1 mouse cellular context compared by ENCODE assay signal in the genomic region with DNA sequence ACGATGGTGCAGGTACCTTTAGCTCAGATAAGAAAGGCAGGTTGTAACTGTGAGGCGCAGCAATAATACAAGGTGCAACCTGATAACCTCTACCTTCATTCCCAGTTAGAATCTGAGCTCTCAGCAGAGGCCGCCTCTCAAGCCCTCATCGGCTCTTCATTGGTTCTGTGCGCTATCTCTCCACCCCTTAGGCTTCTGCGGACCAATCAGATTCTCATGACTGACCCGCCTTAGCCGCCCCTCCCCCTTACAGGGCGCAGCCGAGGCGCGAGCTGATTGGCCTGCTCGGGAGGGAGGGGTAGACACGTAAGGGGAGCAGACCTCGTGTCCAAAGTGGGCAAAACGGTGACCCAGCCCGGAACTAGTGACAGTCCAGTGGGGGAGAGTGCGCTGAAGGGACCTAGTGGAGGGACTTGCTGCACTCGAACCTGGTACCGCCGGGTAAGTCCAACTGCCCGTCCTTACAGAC.
A peak's percentile ranks its signal among the peaks of the same experiment; 100 is the strongest.
TF ChIP-seq lines count a peak whose summit lies in the region.

Isoc2a (plus strand) TSS at position 401 of the 469 bp plus-strand sequence.

TF ChIP-seq in CH12.LX, 34 proteins besides CTCF, POLR2A, EP300 and RAD21 (continued from another document):
- TF ChIP-seq CHD2 (IDR thresholded peaks at IDR 0.05; ENCODE audit: low read length) (peak; percentile 94), JUND (conservative IDR thresholded peaks at IDR 0.05; ENCODE audit: low read depth, low read length) (no peak), MEF2A (IDR thresholded peaks at IDR 0.05; ENCODE audit: borderline replicate concordance, low read depth, low read length) (peak; percentile 7; the same call in 1 of the 2 replicates), ZKSCAN1 (IDR thresholded peaks at IDR 0.05; ENCODE audit: borderline replicate concordance, low read depth, low read length) (no peak), ZC3H11A (IDR thresholded peaks at IDR 0.05; ENCODE audit: low read depth, low read length) (no peak), SIN3A (IDR thresholded peaks at IDR 0.05; ENCODE audit: low read length) (peak; percentile 72), NRF1 (IDR thresholded peaks at IDR 0.05; ENCODE audit: low read depth, low read length) (no peak), UBTF (IDR thresholded peaks at IDR 0.05; ENCODE audit: low read depth, low read length) (no peak)
